Mouse (Mus musculus) right cerebral cortex, postnatal 36 days (tissue): Measurements from ENCODE around the gene Gpcpd1.
A peak's percentile ranks its signal among the peaks of the same experiment; 100 is the strongest.

ENCODE experiments used
- DNase-seq, 2 experiments: peaks; one replicate each; pipeline ENCODE4 v3.0.0; 2022; ENCODE audit warnings: low spot score in 2 of 2, mixed read lengths in 1 of 2

Gpcpd1 gene

GRCm38 (mm10) chr2:132586006-132586405, 1.5 kb downstream of the Gpcpd1 start:
- no peak for DNase-seq

GRCm38 (mm10) chr2:132584191-132584590, 3.3 kb downstream of the Gpcpd1 start:
- DNase-seq: no peak

- no peak for DNase-seq
Observed at GRCm38 (mm10) chr2:132583126-132583525, 4.4 kb downstream of the Gpcpd1 start.

- peak; percentile 59 to 76 for DNase-seq
Observed at GRCm38 (mm10) chr2:132582227-132582626, 5.3 kb downstream of the Gpcpd1 start.

- DNase-seq: no peak
Observed at GRCm38 (mm10) chr2:132579689-132580088, 7.8 kb downstream of the Gpcpd1 start.

- DNase-seq: no peak
Observed at GRCm38 (mm10) chr2:132578711-132579110, 8.8 kb downstream of the Gpcpd1 start.

GRCm38 (mm10) chr2:132578059-132578458, 9.5 kb downstream of the Gpcpd1 start:
- DNase-seq: peak; percentile 93 to 94

GRCm38 (mm10) chr2:132577431-132577981, 10.0 kb downstream of the Gpcpd1 start:
- DNase-seq: peak; percentile 20 to 35

- DNase-seq: no peak
Observed at GRCm38 (mm10) chr2:132576522-132577135, 10.9 kb downstream of the Gpcpd1 start.

GRCm38 (mm10) chr2:132575759-132576439, 11.6 kb downstream of the Gpcpd1 start:
- DNase-seq: no peak

- DNase-seq: no peak
Observed at GRCm38 (mm10) chr2:132575256-132575655, 12.3 kb downstream of the Gpcpd1 start.

- DNase-seq: no peak
Observed at GRCm38 (mm10) chr2:132573280-132573679, 14.2 kb downstream of the Gpcpd1 start.

GRCm38 (mm10) chr2:132572651-132573050, 14.9 kb downstream of the Gpcpd1 start:
- no peak for DNase-seq

- DNase-seq: no peak
Observed at GRCm38 (mm10) chr2:132571301-132571700, 16.2 kb downstream of the Gpcpd1 start.

GRCm38 (mm10) chr2:132570869-132571268, 16.7 kb downstream of the Gpcpd1 start:
- no peak for DNase-seq

- DNase-seq: no peak
Observed at GRCm38 (mm10) chr2:132569686-132570085, 17.8 kb downstream of the Gpcpd1 start.

GRCm38 (mm10) chr2:132567414-132567813, 20.1 kb downstream of the Gpcpd1 start:
- DNase-seq: no peak

GRCm38 (mm10) chr2:132561860-132562259, 25.7 kb downstream of the Gpcpd1 start:
- no peak for DNase-seq

GRCm38 (mm10) chr2:132527864-132528263, 59.7 kb downstream of the Gpcpd1 start:
- DNase-seq: no peak

- peak in 1 of 2 experiments; percentile 14 for DNase-seq
Observed at GRCm38 (mm10) chr2:132526894-132527532, 60.5 kb downstream of the Gpcpd1 start.

GRCm38 (mm10) chr2:132526110-132526509, 61.4 kb downstream of the Gpcpd1 start:
- DNase-seq: no peak

- no peak for DNase-seq
Observed at GRCm38 (mm10) chr2:132518021-132518901, 69.3 kb downstream of the Gpcpd1 start.
